Mouse (Mus musculus) T-helper 17 cell (primary cell): Measurements from ENCODE around the gene Ddx58.

Experiments used
- in situ Hi-C, 2 experiments: fragments of 300-600 bp; cut with MboI, MseI; formaldehyde crosslinking; loops; 1 replicate in 1 of 2; 2 replicates in 1 of 2; pipeline ENCODE4 v1.15.1; 2025; ENCODE audit warnings: high pct_unique_total_duplicates in 2 of 2

Gene Ddx58

GRCm38 (mm10) chr4:40183781-40184180, 55.8 kb downstream of the Ddx58 start:
- in situ Hi-C loops = no loop called here

DNA sequence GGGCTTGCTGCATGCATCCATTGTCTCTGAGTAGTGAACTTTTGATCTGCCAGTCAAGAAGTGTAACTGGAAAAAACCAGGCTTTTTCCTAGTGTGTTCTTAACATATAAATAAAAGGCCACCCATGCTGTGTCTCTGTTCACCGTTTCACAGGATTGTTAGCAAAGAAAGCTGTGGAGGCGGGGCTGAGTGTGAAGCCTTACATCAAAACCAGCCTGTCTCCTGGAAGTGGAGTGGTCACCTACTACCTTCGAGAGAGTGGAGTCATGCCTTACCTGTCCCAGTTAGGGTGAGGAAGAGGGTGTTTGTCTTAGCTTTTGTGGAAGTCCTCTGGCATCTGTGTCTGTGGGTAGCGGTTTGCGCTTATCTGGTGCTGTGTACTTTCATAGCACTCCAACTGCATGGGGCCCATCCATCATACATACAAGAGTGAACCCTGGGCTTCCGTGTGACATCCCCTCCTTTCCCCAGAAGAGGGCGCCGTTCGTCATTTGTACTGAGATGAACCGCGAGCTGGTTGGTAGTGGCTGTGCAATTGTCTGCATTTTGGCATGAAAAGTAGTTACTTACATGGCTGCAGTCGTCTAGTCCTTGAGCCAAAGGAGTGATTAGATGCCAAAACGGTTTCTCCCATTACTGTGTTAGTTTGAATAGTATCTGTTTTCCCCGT, 56.8 kb downstream of the Ddx58 start:
- in situ Hi-C loops = no loop called here

GRCm38 (mm10) chr4:40181681-40182080, 57.9 kb downstream of the Ddx58 start:
- in situ Hi-C loops = no loop called here

GRCm38 (mm10) chr4:40180046-40180445, 59.6 kb downstream of the Ddx58 start:
- in situ Hi-C loops = no loop called here

- in situ Hi-C loops = no loop called here
Measured at GRCm38 (mm10) chr4:40178584-40178983, 61.0 kb downstream of the Ddx58 start.

GRCm38 (mm10) chr4:40174321-40174720, 65.3 kb downstream of the Ddx58 start:
- in situ Hi-C loops = no loop called here

DNA sequence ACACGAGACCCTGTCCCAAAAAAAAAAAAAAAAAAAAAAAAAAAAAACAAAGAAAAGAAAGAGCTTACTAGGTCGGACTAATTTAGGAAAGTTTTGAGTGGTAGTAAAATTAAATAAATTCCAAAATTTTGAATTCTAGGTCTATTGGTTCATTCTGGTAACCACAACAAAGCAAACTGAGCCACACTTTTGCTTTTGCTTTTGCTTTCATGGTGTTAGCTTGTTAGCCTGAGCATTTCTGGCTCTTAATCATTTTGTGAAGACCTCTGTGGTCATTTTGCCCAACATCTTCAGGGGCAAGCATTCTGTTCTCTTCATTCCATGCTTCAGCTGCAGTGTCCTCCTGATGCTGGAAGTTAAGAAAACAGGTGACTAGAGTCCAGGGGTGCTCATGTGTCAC, 67.3 kb downstream of the Ddx58 start:
- in situ Hi-C loops = no loop called here

DNA sequence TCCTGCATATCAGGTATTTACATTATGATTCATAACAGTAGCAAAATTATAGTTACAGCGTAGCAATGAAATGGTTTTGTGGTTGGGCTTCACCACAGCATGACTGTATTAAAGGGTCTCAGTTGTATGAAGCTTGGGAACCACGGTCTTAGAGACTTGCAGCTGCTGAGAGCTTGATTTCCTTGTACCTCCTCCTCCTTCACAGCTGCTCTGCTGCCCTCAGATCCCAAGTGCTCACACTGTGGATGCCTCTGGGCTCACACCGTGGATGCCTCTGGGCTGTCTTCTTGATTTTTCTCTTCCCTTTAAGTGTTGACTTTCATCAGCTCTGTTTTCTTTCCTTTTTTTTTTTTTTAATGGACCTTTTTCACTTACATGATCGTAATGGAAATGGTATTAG, 68.2 kb downstream of the Ddx58 start:
- in situ Hi-C loops = no loop called here

DNA sequence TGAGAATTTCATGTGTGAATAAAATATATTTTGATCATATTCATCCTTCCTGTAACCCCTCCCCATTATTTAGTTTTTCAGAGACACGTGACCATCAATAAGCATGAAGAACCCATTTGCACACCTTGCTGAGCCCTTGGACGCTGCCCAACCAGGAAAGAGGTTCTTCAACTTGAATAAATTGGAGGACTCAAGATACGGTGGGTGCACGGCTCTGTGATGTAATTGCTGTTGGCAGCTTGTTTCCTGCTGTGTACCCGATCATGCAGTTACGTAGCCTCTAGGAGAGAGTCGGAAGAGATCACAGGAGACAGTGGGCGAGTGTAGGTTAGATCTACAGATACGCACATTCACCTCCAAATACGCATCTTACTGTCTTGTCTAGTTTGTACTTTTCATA, 76.0 kb downstream of the Ddx58 start:
- in situ Hi-C loops = no loop called here

GRCm38 (mm10) chr4:40160591-40161434, 78.8 kb downstream of the Ddx58 start:
- in situ Hi-C loops = no loop called here

- in situ Hi-C loops = no loop called here
Measured at GRCm38 (mm10) chr4:40158224-40158540, 81.4 kb downstream of the Ddx58 start.

- in situ Hi-C loops = no loop called here
Measured at GRCm38 (mm10) chr4:40157500-40158223, 82.0 kb downstream of the Ddx58 start.

DNA sequence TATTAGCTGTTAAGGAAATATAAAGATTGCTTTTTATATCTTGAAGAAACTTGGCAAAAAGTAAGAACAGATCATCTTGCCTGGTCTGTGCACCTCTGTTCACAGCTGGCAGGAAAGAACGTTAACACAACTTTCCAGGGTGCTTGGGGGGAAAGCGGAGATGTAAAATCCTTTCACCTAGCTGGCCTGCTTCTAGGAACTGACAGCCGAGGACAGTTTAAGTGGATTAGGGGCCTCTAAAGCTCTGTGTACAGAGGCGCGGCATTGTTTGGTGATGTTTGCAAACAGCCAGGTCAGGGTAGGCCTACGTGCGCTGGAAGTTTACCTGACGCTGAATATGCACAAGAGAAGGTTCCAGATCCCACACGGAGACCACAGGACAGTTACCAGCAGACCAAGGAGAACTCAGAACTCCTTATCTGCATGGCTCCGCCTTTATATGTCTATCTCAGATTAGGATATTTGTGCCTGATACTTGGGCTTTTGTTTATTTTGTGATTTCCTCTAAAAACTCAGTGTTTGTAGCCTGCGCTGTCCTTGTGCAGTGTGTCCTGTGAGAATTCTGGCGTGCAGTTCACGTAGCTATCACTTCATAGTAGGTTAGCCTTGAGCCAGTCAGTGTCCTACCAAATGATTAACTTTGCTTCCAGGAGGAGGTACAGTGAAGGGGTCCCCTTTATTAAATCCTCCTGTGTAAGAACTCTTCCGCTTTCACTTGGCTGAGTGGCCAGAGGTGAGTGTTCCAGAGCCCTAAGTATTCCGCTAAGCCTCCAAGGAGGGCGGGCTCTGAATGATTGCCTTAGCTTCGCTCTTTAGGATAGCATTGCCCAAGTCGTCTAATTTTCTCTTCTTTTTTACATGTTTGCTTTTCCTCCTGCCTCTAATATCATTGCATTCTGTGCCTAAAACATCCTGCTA, 82.8 kb downstream of the Ddx58 start:
- in situ Hi-C loops = no loop called here

- in situ Hi-C loops = no loop called here
Measured at GRCm38 (mm10) chr4:40156153-40156552, 83.5 kb downstream of the Ddx58 start.

- in situ Hi-C loops = no loop called here
Measured at GRCm38 (mm10) chr4:40155467-40155999, 84.1 kb downstream of the Ddx58 start.

GRCm38 (mm10) chr4:40154751-40155150, 84.9 kb downstream of the Ddx58 start:
- in situ Hi-C loops = loop anchor here in 1 of 2 experiments (5.0 kb wide), 1 partner anchor 528 kb away; no protein-coding TSS in a partner anchor
